Mouse (Mus musculus) forebrain, embryonic 15.5 days (tissue): ENCODE data around the gene 1700016K19Rik. TPM values are rescaled to one million over a fixed set of nuclear protein-coding genes. Genes with fewer than 3 reads are reported as not detected.

Source experiments
- ATAC-seq: fragments of 200-750 bp; cut with Nextera tagmentation; replicated peaks from 2 replicates; pipeline ENCODE4 v1.8.0; 2017; ENCODE audit warnings: mild to moderate bottlenecking, moderate TSS enrichment, moderate library complexity
- H3K27ac ChIP-seq: fragments of 300-500 bp; sonication (generic); replicated peaks from 2 replicates; pipeline ENCODE4 v1.5.1; 2015; ENCODE audit warnings: mild to moderate bottlenecking, inconsistent platforms
- H3K27me3 ChIP-seq: fragments of 300-500 bp; sonication (generic); 2 replicates; pipeline ENCODE4 v1.6.1; 2015; ENCODE audit warnings: inconsistent platforms
- H3K36me3 ChIP-seq: fragments of 300-500 bp; sonication (generic); 2 replicates; pipeline ENCODE4 v1.6.1; 2015; ENCODE audit warnings: mild to moderate bottlenecking, inconsistent platforms
- H3K4me1 ChIP-seq: fragments of 300-500 bp; sonication (generic); 2 replicates; pipeline ENCODE4 v1.6.1; 2015; ENCODE audit warnings: inconsistent platforms
- H3K4me2 ChIP-seq: fragments of 300-500 bp; sonication (generic); replicated peaks from 2 replicates; pipeline ENCODE4 v1.6.1; 2015; ENCODE audit warnings: mild to moderate bottlenecking, inconsistent platforms
- H3K4me3 ChIP-seq: fragments of 300-500 bp; sonication (generic); 2 replicates; pipeline ENCODE4 v1.5.1; 2015; ENCODE audit warnings: mild to moderate bottlenecking, inconsistent platforms
- H3K9ac ChIP-seq: fragments of 300-500 bp; sonication (generic); replicated peaks from 2 replicates; pipeline ENCODE4 v1.6.1; 2015; ENCODE audit warnings: mild to moderate bottlenecking, inconsistent platforms
- H3K9me3 ChIP-seq: fragments of 300-500 bp; sonication (generic); 2 replicates; pipeline ENCODE4 v1.6.1; 2016; ENCODE audit warnings: inconsistent platforms
- WGBS: fragments of 180-500 bp; shearing (Covaris S2); methylation state at CpG from one replicate; pipeline ENCODE4 v1.1.7; 2015; ENCODE audit warnings: mixed read lengths; 5-methylcytosine and 5-hydroxymethylcytosine counted together
- polyA plus RNA-seq: library from polyadenylated mRNA; unstranded; fragments of >200 nt; fragmentation: Nextera tagmentation; extraction: Ambion mirVana; gene quantifications from 2 replicates; pipeline ENCODE4 v1.2.1, GENCODE M21; 2015

1700016K19Rik gene
- polyA plus RNA-seq, 1 experiment from 2014 or later = 4.1 TPM

GRCm38 (mm10) chr11:75966401-75967372 lies 33.0 kb upstream of the 1700016K19Rik start:
- H3K9me3 ChIP-seq = no peaks in the 10 kb centered on the region
- H3K4me2 ChIP-seq = peak overlapping the region; percentile 98
- H3K9ac ChIP-seq = peak overlapping the region; percentile 49
- no peaks in the 10 kb centered on the region for H3K36me3 ChIP-seq
- H3K27me3 ChIP-seq = peaks cover 3% of the 10 kb centered on the region; the same call in 1 of the 2 replicates
- peaks cover 30% of the 10 kb centered on the region for H3K4me1 ChIP-seq
- peak overlapping the region; percentile 69 for H3K4me3 ChIP-seq
- H3K27ac ChIP-seq = no peak overlapping the region
- ATAC-seq = peak; percentile 60
- WGBS = 1% methylated on average over 82 of the region's 90 CpGs

GRCm38 (mm10) chr11:75968761-75969160 lies 31.0 kb upstream of the 1700016K19Rik start:
- ATAC-seq = no peak
- no peak overlapping the region for H3K4me2 ChIP-seq
- H3K27me3 ChIP-seq = peaks cover 3% of the 10 kb centered on the region; the same call in 1 of the 2 replicates
- no peak overlapping the region for H3K9ac ChIP-seq
- no peak overlapping the region for H3K27ac ChIP-seq
- H3K9me3 ChIP-seq = no peaks in the 10 kb centered on the region
- no peak overlapping the region for H3K4me3 ChIP-seq
- no peaks in the 10 kb centered on the region for H3K36me3 ChIP-seq
- H3K4me1 ChIP-seq = peaks cover 32% of the 10 kb centered on the region
- WGBS = 86% methylated on average over 6 of the region's 6 CpGs

GRCm38 (mm10) chr11:75970629-75971028 lies 29.1 kb upstream of the 1700016K19Rik start:
- Histone ChIP-seq H3K4me2 (no peak overlapping the region), H3K4me1 (peaks cover 22% of the 10 kb centered on the region), H3K27ac (no peak overlapping the region), H3K9ac (no peak overlapping the region), H3K9me3 (no peaks in the 10 kb centered on the region), H3K27me3 (peaks cover 3% of the 10 kb centered on the region; the same call in 1 of the 2 replicates), H3K4me3 (no peak overlapping the region), H3K36me3 (no peaks in the 10 kb centered on the region)
- WGBS = 23% methylated on average over 3 of the region's 3 CpGs
- no peak for ATAC-seq

GRCm38 (mm10) chr11:75972188-75972587 lies 27.5 kb upstream of the 1700016K19Rik start:
- Histone ChIP-seq H3K4me2 (no peak overlapping the region), H3K9ac (no peak overlapping the region), H3K27me3 (no peaks in the 10 kb centered on the region), H3K4me1 (peaks cover 7% of the 10 kb centered on the region), H3K9me3 (no peaks in the 10 kb centered on the region), H3K4me3 (no peak overlapping the region), H3K27ac (no peak overlapping the region), H3K36me3 (no peaks in the 10 kb centered on the region)
- no peak for ATAC-seq
- WGBS = 78% methylated on average over 3 of the region's 3 CpGs

- no peak overlapping the region for H3K4me3 ChIP-seq
- 15% methylated on average over 7 of the region's 7 CpGs for WGBS
- H3K36me3 ChIP-seq = no peaks in the 10 kb centered on the region
- no peaks in the 10 kb centered on the region for H3K9me3 ChIP-seq
- no peak for ATAC-seq
- H3K27me3 ChIP-seq = no peaks in the 10 kb centered on the region
- peaks cover 5% of the 10 kb centered on the region for H3K4me1 ChIP-seq
- no peak overlapping the region for H3K9ac ChIP-seq
- no peak overlapping the region for H3K27ac ChIP-seq
- H3K4me2 ChIP-seq = no peak overlapping the region
These were observed 26.7 kb upstream of the 1700016K19Rik start for GRCm38 (mm10) chr11:75972916-75973567.

GRCm38 (mm10) chr11:75973988-75974387 lies 25.7 kb upstream of the 1700016K19Rik start:
- no peak for ATAC-seq
- H3K4me1 ChIP-seq = peaks cover 5% of the 10 kb centered on the region
- no peaks in the 10 kb centered on the region for H3K9me3 ChIP-seq
- no peak overlapping the region for H3K4me3 ChIP-seq
- H3K36me3 ChIP-seq = no peaks in the 10 kb centered on the region
- no peaks in the 10 kb centered on the region for H3K27me3 ChIP-seq
- H3K27ac ChIP-seq = no peak overlapping the region
- WGBS = 88% methylated on average over 1 of the region's 1 CpGs
- no peak overlapping the region for H3K9ac ChIP-seq
- H3K4me2 ChIP-seq = no peak overlapping the region

GRCm38 (mm10) chr11:75976748-75977147 lies 23.0 kb upstream of the 1700016K19Rik start:
- no peak for ATAC-seq
- WGBS = 78% methylated on average over 8 of the region's 8 CpGs
- H3K36me3 ChIP-seq = no peaks in the 10 kb centered on the region
- no peaks in the 10 kb centered on the region for H3K9me3 ChIP-seq
- H3K27me3 ChIP-seq = no peaks in the 10 kb centered on the region
- no peak overlapping the region for H3K27ac ChIP-seq
- H3K4me1 ChIP-seq = peaks cover 5% of the 10 kb centered on the region
- H3K9ac ChIP-seq = no peak overlapping the region
- H3K4me2 ChIP-seq = no peak overlapping the region
- H3K4me3 ChIP-seq = no peak overlapping the region

GRCm38 (mm10) chr11:75978051-75978450 lies 21.7 kb upstream of the 1700016K19Rik start:
- H3K4me1 ChIP-seq = peaks cover 2% of the 10 kb centered on the region
- no peak overlapping the region for H3K9ac ChIP-seq
- H3K27me3 ChIP-seq = no peaks in the 10 kb centered on the region
- no peaks in the 10 kb centered on the region for H3K36me3 ChIP-seq
- no peak for ATAC-seq
- no peaks in the 10 kb centered on the region for H3K9me3 ChIP-seq
- H3K27ac ChIP-seq = no peak overlapping the region
- no peak overlapping the region for H3K4me3 ChIP-seq
- WGBS = 81% methylated on average over 6 of the region's 6 CpGs
- no peak overlapping the region for H3K4me2 ChIP-seq

GRCm38 (mm10) chr11:75980413-75980812 lies 19.3 kb upstream of the 1700016K19Rik start:
- no peaks in the 10 kb centered on the region for H3K27me3 ChIP-seq
- no peak overlapping the region for H3K4me2 ChIP-seq
- no peaks in the 10 kb centered on the region for H3K36me3 ChIP-seq
- H3K9ac ChIP-seq = no peak overlapping the region
- no peak overlapping the region for H3K27ac ChIP-seq
- no peaks in the 10 kb centered on the region for H3K9me3 ChIP-seq
- 32% methylated on average over 2 of the region's 2 CpGs for WGBS
- H3K4me1 ChIP-seq = no peaks in the 10 kb centered on the region
- no peak for ATAC-seq
- no peak overlapping the region for H3K4me3 ChIP-seq

GRCm38 (mm10) chr11:75983194-75983593 lies 16.5 kb upstream of the 1700016K19Rik start:
- H3K4me2 ChIP-seq = no peak overlapping the region
- ATAC-seq = no peak
- no peak overlapping the region for H3K27ac ChIP-seq
- H3K4me1 ChIP-seq = no peaks in the 10 kb centered on the region
- H3K9me3 ChIP-seq = no peaks in the 10 kb centered on the region
- WGBS = 65% methylated on average over 4 of the region's 4 CpGs
- no peak overlapping the region for H3K4me3 ChIP-seq
- no peak overlapping the region for H3K9ac ChIP-seq
- no peaks in the 10 kb centered on the region for H3K36me3 ChIP-seq
- no peaks in the 10 kb centered on the region; the same call in 1 of the 2 replicates for H3K27me3 ChIP-seq

- ATAC-seq = no peak
- H3K4me1 ChIP-seq = no peaks in the 10 kb centered on the region
- H3K27ac ChIP-seq = no peak overlapping the region
- no peaks in the 10 kb centered on the region for H3K9me3 ChIP-seq
- no peaks in the 10 kb centered on the region for H3K36me3 ChIP-seq
- H3K4me3 ChIP-seq = no peak overlapping the region
- no peaks in the 10 kb centered on the region; the same call in 1 of the 2 replicates for H3K27me3 ChIP-seq
- H3K4me2 ChIP-seq = no peak overlapping the region
- WGBS = 82% methylated on average over 1 of the region's 1 CpGs
- no peak overlapping the region for H3K9ac ChIP-seq
These were observed 15.1 kb upstream of the 1700016K19Rik start for GRCm38 (mm10) chr11:75984581-75984980.

- H3K36me3 ChIP-seq = no peaks in the 10 kb centered on the region
- H3K27me3 ChIP-seq = no peaks in the 10 kb centered on the region; the same call in 1 of the 2 replicates
- H3K4me3 ChIP-seq = no peak overlapping the region
- H3K27ac ChIP-seq = no peak overlapping the region
- 71% methylated on average over 7 of the region's 7 CpGs for WGBS
- H3K9ac ChIP-seq = no peak overlapping the region
- no peaks in the 10 kb centered on the region for H3K9me3 ChIP-seq
- H3K4me1 ChIP-seq = no peaks in the 10 kb centered on the region
- H3K4me2 ChIP-seq = no peak overlapping the region
- no peak for ATAC-seq
These were observed 13.8 kb upstream of the 1700016K19Rik start for GRCm38 (mm10) chr11:75985948-75986347.
